ENCODE assay signal across 8 mouse cellular contexts in the genomic region with DNA sequence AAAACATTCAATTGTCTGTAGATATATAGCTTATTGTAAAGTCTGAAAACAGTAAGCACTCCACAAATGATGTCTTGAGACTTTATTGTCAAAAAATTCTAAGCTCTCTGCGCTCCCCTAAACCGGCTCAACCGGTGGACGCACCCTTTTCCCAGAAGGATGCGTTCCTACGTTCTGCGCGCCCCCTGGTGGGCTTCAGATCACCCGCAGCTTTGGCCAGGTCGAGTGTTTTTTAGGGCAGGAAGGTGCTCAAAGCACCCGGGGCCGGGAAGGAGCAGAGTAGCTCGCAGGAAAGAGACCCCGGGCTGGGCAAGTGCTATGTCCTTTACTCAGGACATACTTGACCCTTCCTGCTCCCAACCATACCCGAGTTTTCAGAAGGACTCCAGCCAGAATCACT. TPM values are rescaled to one million over a fixed set of nuclear protein-coding genes. Genes with fewer than 3 reads are reported as not detected.
DNase-seq lines count a peak whose midpoint lies in the region; ATAC-seq lines count a peak whose summit lies in the region.

No protein-coding gene starts in this region.

- peak overlapping the region; percentile 91 for H3K4me2 ChIP-seq in heart, embryonic 14.5 days (ENCODE audit: low read length)
- peak overlapping the region; percentile 95 for H3K4me2 ChIP-seq in liver, embryonic 13.5 days

- WGBS in forebrain, embryonic 10.5 days = under 1% methylated on average over 15 of the region's 15 CpGs
- under 1% methylated on average over 15 of the region's 15 CpGs for WGBS in heart, embryonic 14.5 days
- under 1% methylated on average over 15 of the region's 15 CpGs for WGBS in liver, embryonic 13.5 days (ENCODE audit: insufficient replicate concordance)

- H3K9me3 ChIP-seq in forebrain, embryonic 10.5 days = no peaks in the 10 kb centered on the region
- H3K9me3 ChIP-seq in heart, embryonic 14.5 days (ENCODE audit: control insufficient read depth, low read length) = no peaks in the 10 kb centered on the region
- H3K9me3 ChIP-seq in liver, embryonic 13.5 days (replicated peaks) = no peaks in the 10 kb centered on the region

- H3K9ac ChIP-seq in heart, embryonic 14.5 days (ENCODE audit: low read length) = peak overlapping the region; percentile 81
- H3K9ac ChIP-seq in liver, embryonic 13.5 days = peak overlapping the region; percentile 84

- peaks cover 41% of the 10 kb centered on the region for H3K4me1 ChIP-seq in forebrain, embryonic 10.5 days
- H3K4me1 ChIP-seq in heart, embryonic 14.5 days (ENCODE audit: control insufficient read depth in 2 of 2, insufficient read depth in 2 of 2, low read length in 2 of 2) = peaks cover 14 to 26% of the 10 kb centered on the region in 2 experiments; a peak in 3 of 4 replicates
- peaks cover 59% of the 10 kb centered on the region for H3K4me1 ChIP-seq in liver, embryonic 13.5 days (replicated peaks)

- H3K36me3 ChIP-seq in forebrain, embryonic 10.5 days (replicated peaks) = no peaks in the 10 kb centered on the region
- H3K36me3 ChIP-seq in heart, embryonic 14.5 days (ENCODE audit: control insufficient read depth, insufficient read depth, low read length) = no peaks in the 10 kb centered on the region
- no peaks in the 10 kb centered on the region for H3K36me3 ChIP-seq in liver, embryonic 13.5 days
- no peaks in the 10 kb centered on the region for H3K36me3 ChIP-seq in splenic B cell, adult 2 months (ENCODE audit: control insufficient read depth, insufficient read depth, low read length, poor library complexity, severe bottlenecking)

- peaks cover 60% of the 10 kb centered on the region for H3K27me3 ChIP-seq in forebrain, embryonic 10.5 days (ENCODE audit: poor library complexity, severe bottlenecking)
- peaks cover 9% of the 10 kb centered on the region for H3K27me3 ChIP-seq in heart, embryonic 14.5 days (ENCODE audit: control insufficient read depth, insufficient read depth, low read length)
- H3K27me3 ChIP-seq in liver, embryonic 13.5 days = no peaks in the 10 kb centered on the region
- H3K27me3 ChIP-seq in splenic B cell, adult 2 months (ENCODE audit: control insufficient read depth, insufficient read depth, low read length, poor library complexity, severe bottlenecking) = no peaks in the 10 kb centered on the region

- peak overlapping the region; percentile 89 for H3K27ac ChIP-seq in forebrain, embryonic 10.5 days
- peak overlapping the region; percentile 54 to 65 for H3K27ac ChIP-seq in heart, embryonic 14.5 days (replicated peaks in 1 of 2; ENCODE audit: control insufficient read depth in 1 of 2, insufficient read depth in 1 of 2, low read depth in 2 of 2, low read length in 2 of 2)
- peak overlapping the region; percentile 90 for H3K27ac ChIP-seq in liver, embryonic 13.5 days

- peak overlapping the region; percentile 73 for H3K4me3 ChIP-seq in forebrain, embryonic 10.5 days
- H3K4me3 ChIP-seq in heart, embryonic 14.5 days (ENCODE audit: control insufficient read depth in 1 of 2, insufficient read depth in 1 of 2, low read depth in 1 of 2, low read length in 2 of 2) = peak overlapping the region; percentile 54 to 55
- peak overlapping the region; percentile 70 for H3K4me3 ChIP-seq in liver, embryonic 13.5 days (replicated peaks)

- ATAC-seq in heart, embryonic 14.5 days (ENCODE audit: insufficient number of reproducible peaks, insufficient read depth, low FRiP score, low read depth) = peak; percentile 55
- peak; percentile 61 for ATAC-seq in liver, embryonic 13.5 days (ENCODE audit: low read depth)

- peak; percentile 94 for DNase-seq in CD4-positive, CD25-positive, alpha-beta regulatory T cell, adult 2 months (ENCODE audit: low read depth, low spot score)
- peak; percentile 95 for DNase-seq in c-Kit-positive CD71-negative TER-119-negative erythroid progenitor cells, embryonic 14.5 days (ENCODE audit: low read depth)
- DNase-seq in forebrain, embryonic 10.5 days (ENCODE audit: extremely low spot score, low spot score) = peak; percentile 88
- peak; percentile 95 for DNase-seq in kidney, postnatal 14 days
- peak; percentile 91 for DNase-seq in liver, embryonic 13.5 days
- peak; percentile 92 for DNase-seq in naive thymus-derived CD4-positive, alpha-beta T cell, adult 2 months (ENCODE audit: low read depth)
- peak; percentile 90 for DNase-seq in splenic B cell, adult 2 months (ENCODE audit: low read depth, low spot score)

RNA-seq across cellular contexts. Expression of a gene that starts 0.6 kb away (rescaled TPM):
- polyA plus RNA-seq in forebrain, embryonic 10.5 days (2016; fragmentation: Nextera tagmentation; extraction: Ambion mirVana) = 18.3 and 19.0 TPM in 2 replicates
- polyA plus RNA-seq in heart, embryonic 14.5 days (2014; fragmentation: Nextera tagmentation; extraction: Ambion mirVana) = 5.0 and 5.1 TPM in 2 replicates
- polyA plus RNA-seq in liver, embryonic 13.5 days (2015; fragmentation: Nextera tagmentation; extraction: Ambion mirVana) = 7.2 and 7.4 TPM in 2 replicates

RNA-seq across cellular contexts. Expression of a gene that starts 11.3 kb away (rescaled TPM):
- 3.8 and 4.0 TPM in 2 replicates for polyA plus RNA-seq in forebrain, embryonic 10.5 days (2016; fragmentation: Nextera tagmentation; extraction: Ambion mirVana)
- polyA plus RNA-seq in heart, embryonic 14.5 days (2014; fragmentation: Nextera tagmentation; extraction: Ambion mirVana) = 10.1 and 10.9 TPM in 2 replicates
- polyA plus RNA-seq in liver, embryonic 13.5 days (2015; fragmentation: Nextera tagmentation; extraction: Ambion mirVana) = 12.2 and 15.3 TPM in 2 replicates

RNA-seq across cellular contexts. Expression of a gene that starts 20.2 kb away (rescaled TPM):
- 163 and 173 TPM in 2 replicates for polyA plus RNA-seq in forebrain, embryonic 10.5 days (2016; fragmentation: Nextera tagmentation; extraction: Ambion mirVana)
- 71.8 and 80.8 TPM in 2 replicates for polyA plus RNA-seq in heart, embryonic 14.5 days (2014; fragmentation: Nextera tagmentation; extraction: Ambion mirVana)
- 130 TPM in 2 replicates for polyA plus RNA-seq in liver, embryonic 13.5 days (2015; fragmentation: Nextera tagmentation; extraction: Ambion mirVana)

RNA-seq across cellular contexts. Expression of a gene that starts 20.4 kb away (rescaled TPM):
- 1,199 and 1,255 TPM in 2 replicates for polyA plus RNA-seq in forebrain, embryonic 10.5 days (2016; fragmentation: Nextera tagmentation; extraction: Ambion mirVana)
- polyA plus RNA-seq in heart, embryonic 14.5 days (2014; fragmentation: Nextera tagmentation; extraction: Ambion mirVana) = 792 and 804 TPM in 2 replicates
- polyA plus RNA-seq in liver, embryonic 13.5 days (2015; fragmentation: Nextera tagmentation; extraction: Ambion mirVana) = 1,982 and 2,114 TPM in 2 replicates

RNA-seq across cellular contexts. Expression of a gene that starts 20.6 kb away (rescaled TPM):
- not detected in 2 replicates for polyA plus RNA-seq in forebrain, embryonic 10.5 days (2016; fragmentation: Nextera tagmentation; extraction: Ambion mirVana)
- polyA plus RNA-seq in heart, embryonic 14.5 days (2014; fragmentation: Nextera tagmentation; extraction: Ambion mirVana) = not detected in 2 replicates
- not detected in 2 replicates for polyA plus RNA-seq in liver, embryonic 13.5 days (2015; fragmentation: Nextera tagmentation; extraction: Ambion mirVana)

Comparison
In these comparisons a context has a peak if more than half of its experiments do, and no peak if none do; other contexts are left out.
1. Peak in every context shown above with its lines: DNase-seq, ATAC-seq, H3K4me3 ChIP-seq and H3K27ac ChIP-seq.